Mouse (Mus musculus) heart, adult 9 months (tissue): ENCODE results near the gene St7.

Experiments used
- DNase-seq, 2 experiments: peaks; one replicate each; pipeline ENCODE4 v3.0.0; 2022; ENCODE audit warnings: low spot score in 2 of 2

St7 gene

DNA sequence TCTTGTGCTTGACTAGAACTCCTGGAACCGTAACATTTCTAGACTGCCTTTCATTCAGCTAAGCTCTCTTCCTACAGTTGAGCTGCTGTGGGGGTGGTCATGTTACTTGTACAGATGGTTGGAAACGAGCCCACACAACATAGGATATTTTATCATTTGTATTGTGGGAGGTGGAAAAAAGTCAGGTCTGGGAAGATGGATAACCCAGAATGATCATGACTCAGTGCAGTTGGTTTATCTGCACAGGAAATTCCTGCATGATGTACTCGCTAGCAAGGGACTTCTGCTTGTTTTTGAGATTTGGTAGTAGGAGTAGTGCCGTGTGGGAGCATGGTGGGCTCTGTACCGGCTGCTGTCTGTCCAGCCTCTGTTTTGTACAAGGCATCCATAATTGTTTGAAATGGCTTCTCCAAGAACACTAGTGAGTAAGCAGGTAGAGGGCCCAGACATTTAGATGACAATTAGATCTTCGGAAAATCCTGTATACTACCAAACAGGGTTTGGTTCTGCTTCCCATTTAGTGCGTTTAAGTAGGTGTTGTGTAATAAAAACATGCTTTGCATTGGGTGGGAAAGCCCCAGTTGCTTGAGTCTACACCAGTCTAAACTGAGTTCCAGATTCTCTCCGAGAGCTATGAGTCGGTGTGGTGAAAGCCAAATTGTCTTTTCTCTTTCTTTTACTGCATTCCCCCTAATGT lies 71.4 kb downstream of the St7 start:
- DNase-seq, result peak; percentile 26 to 27

DNA sequence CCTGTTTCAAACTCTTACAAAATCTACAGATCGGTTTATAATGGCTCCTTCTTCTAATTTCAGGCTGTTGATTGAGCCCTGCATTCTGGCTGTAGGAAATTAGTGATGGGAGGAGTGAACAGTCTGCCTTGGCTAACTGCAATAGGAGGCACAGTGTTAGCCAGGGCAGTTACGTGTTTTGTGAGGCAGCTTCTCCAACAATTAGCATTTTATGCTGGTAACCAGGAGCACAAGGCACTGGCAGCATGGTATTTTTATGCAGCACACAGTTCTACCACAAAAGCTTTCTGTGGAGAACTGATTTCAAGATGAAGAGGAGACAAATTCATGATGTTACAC lies 71.9 kb downstream of the St7 start:
- no peak for DNase-seq

DNA sequence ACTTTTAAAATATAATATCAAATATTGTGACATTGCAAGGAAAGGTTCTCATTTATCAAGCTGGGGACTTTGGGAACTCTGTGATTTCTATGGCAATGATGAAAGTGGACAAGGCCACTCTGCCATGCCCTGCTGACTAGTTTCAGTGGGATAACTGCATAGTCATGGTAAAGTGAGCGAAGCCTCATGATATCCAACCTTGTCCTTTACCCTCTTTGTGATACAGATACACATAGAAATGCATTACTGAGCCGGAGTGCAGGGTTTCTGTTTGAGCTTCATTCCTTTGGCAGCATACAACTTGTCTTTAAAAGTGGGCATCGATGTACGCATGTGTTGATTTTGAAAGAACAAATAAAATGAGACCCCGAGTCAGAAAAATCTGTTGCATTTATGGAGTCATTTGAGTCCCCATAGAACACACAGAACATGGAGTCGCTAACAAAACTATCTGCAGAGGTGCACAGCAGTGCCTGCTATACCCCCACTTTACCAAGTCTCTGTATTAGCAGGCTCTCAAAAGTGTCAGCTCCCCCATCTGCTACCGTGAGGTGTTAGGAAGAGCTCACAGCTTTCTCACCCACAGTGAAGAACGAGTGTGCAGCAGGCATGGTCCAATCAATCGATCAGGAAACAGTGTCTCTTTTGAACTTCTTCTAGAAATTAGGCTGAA lies 77.4 kb downstream of the St7 start:
- DNase-seq, result no peak

DNA sequence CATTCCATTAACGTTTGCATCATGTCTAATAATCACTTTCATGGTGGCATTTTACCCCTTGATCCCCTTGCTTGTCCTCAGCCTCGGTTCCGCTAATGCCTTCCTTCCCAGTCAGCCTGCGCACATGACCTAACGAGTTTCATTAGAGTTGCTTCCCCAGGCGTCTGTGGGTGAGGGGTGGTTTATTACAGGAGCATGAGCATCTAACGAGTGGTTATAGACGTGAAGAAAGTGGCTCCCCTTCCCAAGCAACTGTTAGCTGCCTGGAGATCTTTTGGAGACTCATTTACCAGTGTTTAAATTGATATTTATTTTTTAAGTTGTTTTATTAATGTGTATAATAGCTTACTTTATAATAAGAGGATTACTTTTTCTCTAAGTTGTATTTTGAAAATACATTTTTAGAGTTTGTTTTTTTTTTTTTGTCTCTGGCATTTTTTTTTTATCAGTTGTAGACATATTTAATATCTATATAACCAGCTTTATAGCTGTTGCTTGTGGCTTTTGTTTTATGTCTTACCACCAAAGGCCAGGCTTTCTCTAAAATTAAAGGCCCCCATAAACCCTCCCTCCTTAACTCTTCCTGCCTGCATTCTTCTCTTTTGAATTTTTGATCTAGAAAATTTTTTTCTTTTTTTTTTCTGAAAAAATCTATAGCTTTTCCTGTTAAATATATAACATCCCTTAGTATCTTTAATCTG lies 78.1 kb downstream of the St7 start:
- DNase-seq, result no peak

DNA sequence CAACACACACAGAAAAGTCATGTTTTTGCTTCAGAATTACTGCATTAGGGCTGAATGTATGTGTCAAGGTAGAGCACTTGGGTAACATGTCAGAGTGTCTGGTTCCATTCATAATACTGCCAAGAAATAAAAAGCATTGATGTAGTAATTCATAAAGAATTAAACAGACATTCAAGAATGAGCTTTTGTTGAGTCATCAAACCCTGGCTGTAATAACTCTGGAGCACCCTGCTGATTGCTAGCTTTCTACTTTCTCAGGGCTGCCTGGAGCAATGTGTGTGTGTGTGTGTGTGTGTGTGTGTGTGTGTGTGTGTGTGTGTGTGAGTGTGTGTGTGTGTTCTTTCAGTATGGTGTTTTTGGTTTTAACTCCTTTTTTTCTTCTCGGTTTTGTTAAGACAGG lies 78.7 kb downstream of the St7 start:
- no peak for DNase-seq

DNA sequence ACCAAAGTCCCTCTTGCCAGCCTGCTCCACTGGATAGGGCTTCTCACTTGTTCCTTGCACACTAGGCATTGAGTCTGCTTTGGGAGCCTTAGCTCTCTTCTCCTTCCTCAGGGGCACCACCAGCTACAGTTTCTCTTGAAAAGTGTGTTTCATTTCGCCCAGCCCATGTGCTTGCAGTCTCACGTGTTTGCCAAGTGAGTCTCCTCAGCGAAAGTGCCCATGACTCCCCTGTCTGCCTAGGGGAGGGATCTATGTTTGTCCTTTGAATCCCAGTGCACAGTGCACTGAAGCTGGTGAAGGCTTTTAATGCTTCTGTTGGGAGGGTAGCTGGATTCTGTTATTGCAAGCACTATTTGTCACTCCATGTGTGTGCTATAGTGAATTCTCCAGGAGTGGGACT lies 79.8 kb downstream of the St7 start:
- DNase-seq, result no peak

DNA sequence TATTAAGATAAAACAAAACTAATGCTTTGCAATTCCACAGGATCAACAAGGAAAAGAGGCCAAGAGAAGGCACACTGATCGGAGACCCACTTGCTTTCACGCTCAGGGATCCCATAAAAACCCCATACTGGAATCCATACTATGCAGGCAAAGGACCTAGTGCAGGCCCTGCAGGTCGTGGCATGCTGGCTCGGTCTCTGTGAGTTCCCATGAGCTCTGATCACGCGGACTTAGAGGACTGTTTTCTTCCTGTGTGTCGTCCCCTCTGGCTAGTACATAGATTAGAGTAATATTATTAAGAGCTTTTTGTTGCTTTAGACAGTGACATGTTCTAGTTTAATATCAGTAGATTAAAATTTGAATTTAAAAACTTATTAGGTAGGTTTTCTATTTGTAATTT lies 83.3 kb downstream of the St7 start:
- DNase-seq, result peak in 1 of 2 experiments; percentile 29

DNA sequence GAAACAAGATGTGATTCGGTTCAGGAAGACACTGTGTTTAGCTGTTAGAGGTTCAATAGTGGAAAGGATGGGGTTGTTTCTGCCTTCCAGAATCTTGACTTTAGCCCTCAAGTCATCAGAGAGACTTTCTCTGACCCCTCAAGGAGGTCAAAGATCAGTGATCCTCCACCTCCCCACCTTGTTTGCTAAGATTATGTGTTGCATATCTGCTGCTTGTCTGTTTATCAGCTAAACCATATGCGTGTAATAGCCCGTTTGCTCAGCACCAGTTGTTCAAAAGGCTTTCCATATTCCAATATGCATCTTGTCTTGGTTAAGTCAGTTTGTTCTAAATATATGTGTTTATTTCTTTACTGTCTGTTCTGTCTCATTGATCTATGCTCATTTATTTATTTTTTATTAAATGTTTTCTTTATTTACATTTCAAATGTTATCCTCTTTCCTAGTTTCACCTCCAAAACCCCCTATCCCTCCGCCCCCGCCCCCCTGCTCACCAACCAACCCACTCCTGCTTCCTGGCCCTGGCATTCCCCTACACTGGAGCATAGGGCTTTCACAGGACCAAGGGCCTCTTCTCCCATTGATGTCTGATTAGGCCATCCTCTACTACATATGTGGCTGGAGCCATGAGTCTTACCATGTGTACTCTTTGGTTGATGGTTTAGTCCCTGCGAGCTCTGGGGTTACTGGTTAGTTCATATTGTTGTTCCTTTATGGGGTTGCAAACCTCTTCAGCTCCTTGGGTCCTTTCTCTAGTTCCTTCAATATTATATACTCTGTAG lies 84.5 kb downstream of the St7 start:
- DNase-seq, result no peak

DNA sequence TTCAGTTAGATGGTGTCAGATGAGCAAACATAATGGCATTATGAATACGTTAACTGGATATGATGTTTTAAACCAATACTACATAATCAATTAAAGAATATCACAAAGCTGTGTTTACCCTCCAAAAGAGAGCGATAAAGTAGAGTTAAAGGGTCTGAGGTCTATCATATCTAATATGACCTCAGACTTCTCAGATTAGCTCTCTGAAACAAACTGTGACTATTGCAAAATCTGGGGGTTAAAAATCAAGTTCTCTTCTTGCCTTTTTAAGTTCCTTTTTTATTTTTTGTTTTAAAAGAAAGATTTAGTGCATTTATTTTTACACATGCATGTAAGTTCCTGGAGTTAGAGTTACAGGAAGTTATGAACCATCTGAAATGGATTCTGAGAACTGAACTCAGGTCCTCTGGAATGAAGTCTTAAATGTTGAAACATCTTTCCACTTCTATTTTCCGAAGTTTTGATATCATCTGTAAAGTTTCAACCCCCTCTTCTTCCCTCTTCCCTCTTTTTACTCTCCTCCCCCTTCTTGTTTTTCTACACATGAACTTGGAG lies 86.0 kb downstream of the St7 start:
- DNase-seq, result no peak

DNA sequence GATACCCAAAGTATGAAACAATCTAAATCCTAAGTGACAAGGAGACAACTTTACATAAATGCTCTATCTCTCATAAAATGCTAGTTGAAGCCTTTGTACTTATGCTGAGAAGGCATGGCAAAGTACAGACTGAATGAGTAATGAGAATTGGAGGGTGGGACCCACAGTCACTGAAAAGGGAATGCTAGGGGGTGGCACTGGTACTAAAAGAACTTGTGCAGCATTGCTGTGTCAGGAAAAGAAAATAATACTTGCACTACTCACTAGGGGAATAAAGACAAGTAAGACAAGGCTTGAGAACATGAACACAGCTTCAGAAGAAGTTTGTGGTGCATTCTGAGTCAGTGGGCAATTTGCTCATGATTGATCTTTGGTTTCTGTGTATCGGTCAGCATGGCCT lies 90.8 kb downstream of the St7 start:
- DNase-seq, result no peak

DNA sequence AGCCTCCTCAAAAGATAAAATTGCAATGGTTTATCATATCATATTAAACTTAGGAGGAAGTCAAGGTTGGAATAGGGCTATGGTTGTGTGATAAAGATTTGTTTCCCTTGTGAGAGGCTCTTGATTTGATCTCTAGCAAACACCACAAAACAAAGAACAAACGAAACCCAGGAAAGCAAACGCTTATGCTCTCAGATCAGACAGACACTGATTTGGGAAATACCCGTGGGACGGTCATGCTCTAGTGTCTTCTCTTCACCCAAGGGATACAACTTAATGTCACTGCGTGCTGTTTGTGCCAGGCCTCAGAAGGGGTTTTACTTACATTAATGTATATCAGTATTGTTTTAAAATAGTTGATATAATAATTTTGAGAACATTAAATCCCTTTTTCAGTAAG lies 91.8 kb downstream of the St7 start:
- no peak for DNase-seq

DNA sequence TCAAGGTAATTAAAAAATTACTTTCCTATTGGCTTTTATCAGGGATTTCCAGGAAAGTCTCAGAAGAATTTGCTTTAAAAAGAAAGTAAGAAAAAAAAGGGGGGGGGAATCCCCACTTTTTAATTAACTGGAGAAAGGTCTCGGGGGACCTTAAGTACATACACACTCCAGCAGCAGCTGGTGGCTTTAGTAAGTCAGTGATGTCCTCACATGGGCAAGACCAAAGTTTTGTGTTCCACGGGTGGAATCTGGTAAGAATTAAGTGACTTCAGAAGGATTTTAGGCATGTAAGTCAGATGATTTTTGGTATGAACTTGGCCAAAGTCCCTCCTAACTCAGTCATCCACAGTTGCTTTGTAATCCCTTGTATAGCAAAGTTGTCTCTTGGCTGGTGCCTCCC lies 92.5 kb downstream of the St7 start:
- peak; percentile 52 to 61 for DNase-seq

DNA sequence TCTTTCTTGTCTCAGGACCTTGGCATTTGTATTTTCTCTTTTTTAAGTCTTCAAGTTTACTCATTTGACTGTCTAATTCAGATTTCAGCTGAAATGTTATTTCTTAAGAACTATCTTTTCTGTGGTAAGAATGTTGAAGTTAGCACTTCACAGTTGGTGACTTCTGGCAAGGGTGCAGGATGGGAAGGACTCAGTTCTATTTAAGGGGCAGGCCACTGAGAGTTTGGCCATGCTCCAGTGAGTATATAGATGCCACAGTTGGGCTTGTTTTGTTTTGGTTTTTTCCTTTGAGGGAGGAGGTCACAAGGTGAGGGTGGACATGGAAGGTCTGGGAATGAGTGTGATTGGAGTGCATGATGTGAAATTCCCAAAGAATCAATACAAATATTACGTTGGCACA lies 95.1 kb downstream of the St7 start:
- no peak for DNase-seq

DNA sequence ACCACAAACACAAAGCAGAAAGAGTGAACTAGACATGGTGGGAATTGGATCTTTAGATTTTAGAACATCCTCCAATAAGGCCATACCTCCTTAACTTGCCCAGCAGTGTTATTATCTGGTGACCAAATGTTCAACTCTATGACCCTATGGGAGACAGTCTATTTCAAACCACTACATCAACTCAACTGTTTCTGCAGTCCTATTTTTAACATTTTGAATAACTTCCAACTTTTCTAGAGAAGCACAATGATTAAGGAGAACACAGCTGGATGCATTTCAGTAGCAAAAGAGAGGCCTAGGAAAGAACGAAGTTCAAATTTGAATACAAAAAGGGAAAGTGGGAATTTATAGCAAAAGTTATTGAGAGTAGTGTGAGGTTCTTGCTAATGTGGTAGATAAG lies 97.5 kb downstream of the St7 start:
- DNase-seq, result peak in 1 of 2 experiments; percentile 35

DNA sequence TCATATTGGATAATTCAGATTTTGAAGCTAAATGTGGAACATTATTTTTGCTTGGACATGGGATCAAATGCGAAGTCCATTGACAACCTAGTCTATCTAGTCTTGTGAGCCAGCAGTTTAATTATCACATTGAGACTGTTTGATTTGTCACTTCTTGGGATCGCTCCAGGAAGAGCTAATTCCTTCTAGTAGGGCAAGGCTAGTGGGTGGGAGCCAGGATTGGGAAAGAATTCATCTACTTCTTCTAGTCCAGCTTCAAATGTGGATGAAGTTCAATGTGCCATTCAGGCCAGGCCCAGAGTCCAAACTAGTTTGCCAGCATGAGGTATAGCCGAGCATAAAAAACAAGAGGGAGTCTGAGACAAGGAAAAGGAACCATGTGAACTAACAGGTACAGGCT lies 100.7 kb downstream of the St7 start:
- DNase-seq, result peak; percentile 9 to 20

DNA sequence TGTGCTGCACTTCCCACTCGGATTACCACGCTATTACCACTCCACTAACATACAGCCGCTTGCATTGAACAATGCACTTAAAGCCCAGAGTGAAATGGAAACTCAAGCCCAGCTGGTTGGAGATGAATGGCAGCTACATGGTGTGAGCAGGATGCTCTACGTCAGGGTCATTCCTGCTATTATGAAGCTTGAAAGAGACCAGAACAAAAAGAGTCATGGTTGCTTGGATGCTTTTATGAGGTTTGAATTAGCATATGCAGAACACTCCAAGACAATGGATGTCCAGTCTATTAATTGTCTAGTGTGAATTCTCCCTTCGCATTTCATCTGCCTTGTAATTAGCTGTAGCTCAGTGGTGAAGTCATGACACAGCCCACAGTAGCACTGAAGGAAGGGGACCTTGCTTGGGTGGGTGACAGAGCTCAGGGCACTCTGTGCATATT lies 104.6 kb downstream of the St7 start:
- DNase-seq, result no peak

DNA sequence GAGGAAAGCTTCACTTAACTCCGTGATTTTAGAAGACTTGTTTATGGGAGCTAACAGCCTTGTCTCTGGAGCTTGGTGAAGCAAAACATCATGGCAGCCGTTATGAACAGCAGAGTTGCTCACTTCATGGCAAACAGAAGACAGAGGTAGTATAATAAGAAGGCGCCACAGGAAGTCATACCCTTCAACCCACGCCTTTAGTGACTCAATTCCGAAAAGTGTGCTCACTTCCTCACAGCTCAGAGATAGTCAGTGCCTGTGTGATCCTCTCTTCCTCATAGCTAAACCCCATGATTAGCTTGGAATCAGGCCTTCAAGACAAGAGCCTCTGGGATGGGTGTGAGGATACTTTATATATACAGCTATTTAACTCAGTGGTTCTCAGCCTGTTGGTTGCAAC lies 108.0 kb downstream of the St7 start:
- DNase-seq, result no peak

DNA sequence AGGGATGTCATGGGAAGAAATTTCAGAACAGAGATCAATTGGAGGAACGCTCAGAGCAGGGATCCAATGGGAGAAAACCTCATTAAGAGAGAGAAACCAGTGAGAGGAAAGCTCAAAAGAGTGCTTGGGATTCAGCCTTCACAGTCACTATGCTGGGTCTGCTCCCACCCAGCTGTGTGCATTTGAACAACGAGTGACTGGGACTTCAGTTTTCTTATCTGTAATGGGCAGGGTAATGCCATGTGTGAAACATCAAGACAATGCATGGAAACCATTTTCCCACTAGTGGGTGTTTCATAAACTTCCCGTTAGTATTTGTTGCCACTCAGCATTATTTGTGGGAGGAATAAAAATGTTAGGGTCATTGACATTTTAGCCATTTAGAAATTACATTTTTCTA lies 111.7 kb downstream of the St7 start:
- DNase-seq, result no peak

DNA sequence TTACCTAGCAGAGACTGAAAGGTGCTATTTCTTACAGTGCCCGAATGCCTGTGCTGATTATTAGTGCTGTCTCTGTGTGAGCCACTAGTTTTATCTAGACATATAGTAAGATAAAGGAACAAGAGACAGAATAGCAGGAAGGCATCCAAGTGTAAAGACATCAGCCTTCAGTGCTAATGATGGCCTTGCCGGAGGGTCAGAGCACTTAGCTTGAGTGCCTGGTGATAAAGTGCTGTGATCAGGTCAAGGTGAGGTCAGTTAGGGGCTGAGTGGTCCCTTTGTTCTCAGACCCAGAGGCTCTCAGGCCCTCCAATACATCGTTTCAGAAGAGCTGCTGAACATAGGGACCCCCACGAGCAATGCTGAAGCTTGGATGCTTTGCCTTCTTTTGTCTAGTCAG lies 113.8 kb downstream of the St7 start:
- DNase-seq, result no peak

DNA sequence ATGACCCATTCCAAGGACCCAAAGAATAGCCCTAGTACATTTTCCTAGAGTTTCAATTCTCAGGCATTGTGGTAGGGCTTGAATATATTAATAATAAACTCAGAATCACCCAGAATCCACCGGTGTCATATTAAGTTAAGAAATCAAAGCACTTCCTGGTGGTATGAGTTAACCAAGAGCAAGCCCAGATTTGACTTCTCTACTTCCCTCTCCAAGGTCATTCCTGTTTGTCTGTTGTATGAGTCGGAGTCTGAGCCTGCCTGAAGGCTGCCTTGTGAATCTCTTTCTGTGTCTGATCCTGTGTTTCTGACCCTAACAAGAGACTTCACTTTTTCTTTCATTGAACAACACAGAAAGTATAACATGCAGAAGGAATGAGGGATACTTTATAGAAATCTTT lies 118.3 kb downstream of the St7 start:
- DNase-seq, result no peak

DNA sequence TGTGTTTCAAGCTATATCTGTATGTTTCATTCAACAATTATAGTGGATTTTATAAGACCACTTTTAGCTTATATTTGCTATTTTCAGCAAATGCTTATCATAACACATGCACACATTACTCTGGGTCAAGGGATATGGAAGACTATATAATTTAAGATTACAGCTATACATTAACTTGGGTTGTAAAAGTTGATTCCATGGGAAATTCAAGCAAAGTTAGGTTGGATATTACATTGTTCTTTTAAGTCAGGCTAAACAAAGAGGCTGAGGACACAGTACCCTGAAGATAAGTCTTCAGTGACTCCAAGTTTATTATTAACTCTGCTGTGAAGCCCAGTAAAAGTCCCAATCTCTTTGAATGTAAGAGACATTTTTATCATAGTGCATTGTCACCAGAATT lies 118.8 kb downstream of the St7 start:
- DNase-seq, result no peak

DNA sequence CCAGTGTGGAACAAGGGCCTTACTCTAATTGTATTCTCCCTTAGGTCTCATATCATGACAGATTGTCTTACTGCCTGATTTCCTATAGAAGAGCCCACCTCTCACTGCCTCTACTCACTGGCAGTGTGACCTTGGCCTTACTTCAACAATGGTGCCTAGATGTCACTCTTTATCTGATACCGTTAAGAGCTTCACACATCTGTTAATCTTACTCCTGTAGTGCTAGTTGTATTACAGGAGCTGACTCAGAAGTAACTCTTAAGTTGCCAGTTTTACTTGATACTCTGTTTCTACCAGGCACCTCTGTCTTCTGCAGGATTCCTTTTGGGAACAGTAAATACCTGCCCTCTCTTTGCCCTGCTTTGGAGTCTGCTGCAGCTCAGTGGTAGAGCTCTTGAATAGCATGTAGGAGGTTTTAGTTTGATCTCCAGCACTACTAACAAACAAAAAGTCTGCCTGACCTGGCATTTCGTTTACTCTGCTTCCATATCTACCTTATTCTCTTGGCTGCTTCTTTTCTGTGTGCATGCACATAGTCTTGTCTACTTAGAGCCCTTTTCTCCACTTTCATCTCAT lies 121.4 kb downstream of the St7 start:
- DNase-seq, result no peak
